Mouse (Mus musculus) heart, embryonic 14.5 days (tissue): ENCODE results near the gene Inca1. TPM values are rescaled to one million over a fixed set of nuclear protein-coding genes. Genes with fewer than 3 reads are reported as not detected.
A peak's percentile ranks its signal among the peaks of the same experiment; 100 is the strongest.

Source experiments
- ATAC-seq: fragments of 200-750 bp; cut with Nextera tagmentation; 2 replicates; pipeline ENCODE4 v1.8.0; 2017; ENCODE audit warnings: low read depth, moderate TSS enrichment; ENCODE audit not compliant: insufficient number of reproducible peaks, insufficient read depth, low FRiP score
- H3K27ac ChIP-seq, 2 experiments: fragments of 200-500 bp in 1 of 2; fragments of 300-500 bp in 1 of 2; sonication (generic) in 1 of 2; replicated peaks in 1 of 2; 2 replicates each; pipeline ENCODE4 v1.5.1; 2012 to 2014; ENCODE audit warnings: low read depth in 2 of 2, low read length in 2 of 2, control low read depth in 1 of 2, mild to moderate bottlenecking in 1 of 2, mixed read lengths in 1 of 2; ENCODE audit not compliant: control insufficient read depth in 1 of 2, insufficient read depth in 1 of 2
- H3K27me3 ChIP-seq: fragments of 300-500 bp; sonication (generic); 2 replicates; pipeline ENCODE4 v1.6.1; 2014; ENCODE audit warnings: mild to moderate bottlenecking, low read length, control low read depth; ENCODE audit not compliant: control insufficient read depth, insufficient read depth
- H3K36me3 ChIP-seq: fragments of 300-500 bp; sonication (generic); 2 replicates; pipeline ENCODE4 v1.6.1; 2014; ENCODE audit warnings: mild to moderate bottlenecking, control low read depth, low read length, mixed read lengths; ENCODE audit not compliant: control insufficient read depth, insufficient read depth
- H3K4me1 ChIP-seq, 2 experiments: fragments of 200-500 bp in 1 of 2; fragments of 300-500 bp in 1 of 2; sonication (generic) in 1 of 2; 2 replicates each; pipeline ENCODE4 v1.6.1; 2012 to 2014; ENCODE audit warnings: low read length in 2 of 2, control low read depth in 1 of 2, mixed read lengths in 1 of 2; ENCODE audit not compliant: control insufficient read depth in 2 of 2, insufficient read depth in 2 of 2
- H3K4me2 ChIP-seq: fragments of 300-500 bp; sonication (generic); 2 replicates; pipeline ENCODE4 v1.6.1; 2014; ENCODE audit warnings: mild to moderate bottlenecking, low read length
- H3K4me3 ChIP-seq, 2 experiments: fragments of 200-500 bp in 1 of 2; fragments of 300-500 bp in 1 of 2; sonication (generic) in 1 of 2; 2 replicates each; pipeline ENCODE4 v1.5.1; 2012 to 2014; ENCODE audit warnings: low read length in 2 of 2, mild to moderate bottlenecking in 2 of 2, control low read depth in 1 of 2, low read depth in 1 of 2, moderate library complexity in 1 of 2; ENCODE audit not compliant: control insufficient read depth in 1 of 2, insufficient read depth in 1 of 2
- H3K9ac ChIP-seq: fragments of 300-500 bp; sonication (generic); 2 replicates; pipeline ENCODE4 v1.6.1; 2014; ENCODE audit warnings: mild to moderate bottlenecking, low read length
- H3K9me3 ChIP-seq: fragments of 300-500 bp; sonication (generic); 2 replicates; pipeline ENCODE4 v1.6.1; 2016; ENCODE audit warnings: low read length, control low read depth; ENCODE audit not compliant: control insufficient read depth
- WGBS: fragments of 180-500 bp; shearing (Covaris S2); extraction: QIAGEN DNeasy Blood & Tissue Kit; methylation state at CpG from one replicate; pipeline ENCODE4 v1.1.7; 2014; 5-methylcytosine and 5-hydroxymethylcytosine counted together
- polyA plus RNA-seq: library from polyadenylated mRNA; unstranded; fragments of >200 nt; fragmentation: Nextera tagmentation; extraction: Ambion mirVana; gene quantifications from 2 replicates; pipeline ENCODE4 v1.2.1, GENCODE M21; 2014

Inca1 gene
- polyA plus RNA-seq, 1 experiment from 2014 or later, result 2.7 TPM

- ATAC-seq, result no peak
- peak overlapping the region; percentile 99 for H3K9ac ChIP-seq
- H3K36me3 ChIP-seq, result peaks cover 64% of the 10 kb centered on the region
Measured at GRCm38 (mm10) chr11:70646259-70646555, 53.7 kb downstream of the Inca1 start.

GRCm38 (mm10) chr11:70645461-70646258 lies 54.3 kb downstream of the Inca1 start:
- 71% methylated on average over 12 of the region's 12 CpGs for WGBS
- Histone ChIP-seq H3K27me3 (no peaks in the 10 kb centered on the region), H3K27ac (peak overlapping the region; percentile 96 to 97), H3K4me2 (peak overlapping the region; percentile 90), H3K4me1 (peaks cover 10 to 31% of the 10 kb centered on the region in 2 experiments), H3K36me3 (peaks cover 59% of the 10 kb centered on the region), H3K9me3 (no peaks in the 10 kb centered on the region), H3K4me3 (peak overlapping the region; percentile 66 to 95), H3K9ac (peak overlapping the region; percentile 99)
- no peak for ATAC-seq

More at GRCm38 (mm10) chr11:70646259-70646555, 53.7 kb downstream of the Inca1 start:
- peak overlapping the region; percentile 90 for H3K4me2 ChIP-seq
- H3K9me3 ChIP-seq, result no peaks in the 10 kb centered on the region
- H3K4me3 ChIP-seq, result peak overlapping the region; percentile 66 to 95
- peaks cover 13 to 36% of the 10 kb centered on the region in 2 experiments for H3K4me1 ChIP-seq
- H3K27ac ChIP-seq, result peak overlapping the region; percentile 96 to 97
- WGBS, result 22% methylated on average over 3 of the region's 3 CpGs
- no peaks in the 10 kb centered on the region for H3K27me3 ChIP-seq

GRCm38 (mm10) chr11:70644564-70645103 lies 55.3 kb downstream of the Inca1 start:
- Histone ChIP-seq H3K4me2 (no peak overlapping the region), H3K36me3 (peaks cover 48% of the 10 kb centered on the region), H3K9me3 (no peaks in the 10 kb centered on the region), H3K27me3 (no peaks in the 10 kb centered on the region), H3K4me3 (no peak overlapping the region), H3K4me1 (peaks cover 10 to 22% of the 10 kb centered on the region in 2 experiments), H3K27ac (no peak overlapping the region), H3K9ac (no peak overlapping the region)
- 93% methylated on average over 8 of the region's 8 CpGs for WGBS
- no peak for ATAC-seq

GRCm38 (mm10) chr11:70643051-70643450 lies 56.9 kb downstream of the Inca1 start:
- H3K27me3 ChIP-seq, result no peaks in the 10 kb centered on the region
- peaks cover 35% of the 10 kb centered on the region for H3K36me3 ChIP-seq
- no peak for ATAC-seq
- H3K4me3 ChIP-seq, result no peak overlapping the region
- H3K27ac ChIP-seq, result no peak overlapping the region
- no peak overlapping the region for H3K4me2 ChIP-seq
- WGBS, result 91% methylated on average over 6 of the region's 6 CpGs
- peaks cover 22 to 25% of the 10 kb centered on the region in 2 experiments for H3K4me1 ChIP-seq
- no peaks in the 10 kb centered on the region for H3K9me3 ChIP-seq
- H3K9ac ChIP-seq, result no peak overlapping the region

GRCm38 (mm10) chr11:70641241-70641640 lies 58.7 kb downstream of the Inca1 start:
- H3K4me3 ChIP-seq, result no peak overlapping the region
- 78% methylated on average over 7 of the region's 7 CpGs for WGBS
- H3K9me3 ChIP-seq, result no peaks in the 10 kb centered on the region
- peaks cover 22% of the 10 kb centered on the region in 2 experiments for H3K4me1 ChIP-seq
- peaks cover 35% of the 10 kb centered on the region for H3K36me3 ChIP-seq
- H3K27me3 ChIP-seq, result no peaks in the 10 kb centered on the region
- no peak for ATAC-seq
- no peak overlapping the region for H3K9ac ChIP-seq
- H3K4me2 ChIP-seq, result no peak overlapping the region
- no peak overlapping the region for H3K27ac ChIP-seq

DNA sequence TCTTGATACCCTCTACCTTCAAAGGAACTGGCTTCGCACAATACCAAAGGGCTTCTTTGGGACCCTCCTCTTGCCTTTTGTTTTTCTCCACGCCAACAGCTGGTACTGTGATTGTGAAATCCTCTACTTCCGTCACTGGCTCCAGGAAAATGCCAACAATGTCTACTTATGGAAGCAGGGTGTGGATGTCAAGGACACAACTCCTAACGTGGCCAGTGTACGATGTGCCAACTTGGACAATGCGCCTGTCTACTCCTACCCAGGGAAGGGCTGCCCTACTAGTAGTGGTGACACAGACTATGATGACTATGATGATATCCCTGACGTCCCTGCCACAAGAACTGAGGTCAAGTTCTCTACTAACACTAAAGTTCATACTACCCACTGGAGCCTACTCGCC lies 60.0 kb downstream of the Inca1 start:
- H3K36me3 ChIP-seq, result peaks cover 26% of the 10 kb centered on the region
- no peak overlapping the region for H3K9ac ChIP-seq
- no peak overlapping the region for H3K4me2 ChIP-seq
- no peak overlapping the region for H3K4me3 ChIP-seq
- H3K4me1 ChIP-seq, result peaks cover 10 to 11% of the 10 kb centered on the region in 2 experiments
- H3K27me3 ChIP-seq, result no peaks in the 10 kb centered on the region
- WGBS, result 79% methylated on average over 8 of the region's 8 CpGs
- H3K27ac ChIP-seq, result no peak overlapping the region
- H3K9me3 ChIP-seq, result no peaks in the 10 kb centered on the region
- no peak for ATAC-seq

- WGBS, result 0% methylated on average over 5 of the region's 5 CpGs
- H3K27ac ChIP-seq, result peak within 1 kb of the TSS; percentile 68 to 77
Measured at GRCm38 (mm10) chr11:70638714-70639278, 61.2 kb downstream of the Inca1 start, which contains the start of gene Gp1ba. TSS of gene Gp1ba (plus strand) at chr11:70639122.

More at GRCm38 (mm10) chr11:70638714-70639278, 61.2 kb downstream of the Inca1 start, which contains the start of gene Gp1ba:
- Histone ChIP-seq H3K27me3 (no peaks in the 10 kb centered on the region), H3K4me3 (no peak within 1 kb of the TSS), H3K9ac (no peak within 1 kb of the TSS; the same call in 1 of the 2 replicates), H3K4me1 (peaks cover 10 to 11% of the 10 kb centered on the region in 2 experiments), H3K9me3 (no peaks in the 10 kb centered on the region), H3K4me2 (no peak within 1 kb of the TSS), H3K36me3 (peaks cover 14% of the 10 kb centered on the region)
- no peak for ATAC-seq
